8 mouse cellular contexts compared by ENCODE assay signal in the genomic region with DNA sequence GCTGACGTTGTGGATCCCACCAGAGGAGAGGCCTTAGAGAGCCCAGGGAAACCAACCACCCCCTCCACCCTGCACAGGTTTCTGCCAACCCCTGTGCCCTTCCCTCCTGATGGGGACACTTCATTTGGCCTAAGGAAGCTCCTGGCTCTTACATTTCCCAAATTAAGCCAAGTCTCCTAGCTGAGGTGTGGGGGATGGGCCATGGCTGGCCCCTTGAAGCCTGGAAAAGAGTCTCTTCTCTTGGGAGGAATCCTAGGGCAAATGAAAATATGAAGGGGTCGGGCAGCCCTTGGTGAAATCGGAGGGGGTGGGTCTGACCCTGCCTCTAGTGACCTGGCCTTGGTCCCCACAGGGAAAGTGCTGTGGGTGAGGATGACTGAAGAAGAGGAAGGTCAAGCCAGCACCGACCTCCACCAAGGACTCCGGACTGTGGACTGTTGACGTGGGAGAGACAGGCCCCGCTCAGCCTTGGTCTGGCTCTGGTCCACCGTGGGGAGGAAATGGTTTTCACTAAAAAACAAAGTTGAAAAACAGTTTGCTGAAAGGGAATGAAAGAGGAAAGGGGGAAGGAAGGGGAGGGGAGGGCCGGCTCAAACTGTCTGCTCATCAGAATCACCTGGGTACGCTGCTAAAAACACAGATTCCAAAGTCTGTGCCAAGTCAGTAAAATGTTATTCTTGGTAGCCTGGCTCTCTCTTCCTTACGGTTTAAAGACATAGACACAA.
A peak's percentile ranks its signal among the peaks of the same experiment; 100 is the strongest.
DNase-seq lines count a peak whose midpoint lies in the region; ATAC-seq lines count a peak whose summit lies in the region.
"Had no signal": no experiment of that assay in that cellular context is flagged by ENCODE, and none has a peak within 500 bp of the region (broad histone marks: within the 10 kb centered on the region; RNA-seq: fewer than 3 reads in every experiment).

No protein-coding gene starts in this region.

- H3K36me3 ChIP-seq in embryonic facial prominence, embryonic 10.5 days (replicated peaks), result no peaks in the 10 kb centered on the region
- H3K36me3 ChIP-seq in embryonic facial prominence, embryonic 15.5 days, result no peaks in the 10 kb centered on the region
- no peaks in the 10 kb centered on the region for H3K36me3 ChIP-seq in intestine, embryonic 16.5 days (ENCODE audit: control insufficient read depth, insufficient read depth, low read length)
- H3K36me3 ChIP-seq in liver, embryonic 16.5 days (ENCODE audit: control insufficient read depth, insufficient read depth), result no peaks in the 10 kb centered on the region

- no peak overlapping the region for H3K9ac ChIP-seq in embryonic facial prominence, embryonic 15.5 days
- no peak overlapping the region for H3K9ac ChIP-seq in intestine, embryonic 16.5 days (ENCODE audit: low read depth, low read length)
- H3K9ac ChIP-seq in liver, embryonic 16.5 days (ENCODE audit: low read depth, low read length), result no peak overlapping the region

- no peak overlapping the region for H3K4me2 ChIP-seq in embryonic facial prominence, embryonic 15.5 days (replicated peaks)
- H3K4me2 ChIP-seq in intestine, embryonic 16.5 days (ENCODE audit: low read depth, low read length), result no peak overlapping the region
- no peak overlapping the region for H3K4me2 ChIP-seq in liver, embryonic 16.5 days (ENCODE audit: low read depth, low read length)

- no peak; the same call in 1 of the 2 replicates for ATAC-seq in embryonic facial prominence, embryonic 15.5 days (ENCODE audit: insufficient number of reproducible peaks, low FRiP score, low TSS enrichment, low read depth)
- ATAC-seq in intestine, embryonic 16.5 days, result peak; percentile 29; the same call in 1 of the 2 replicates
- ATAC-seq in liver, embryonic 16.5 days (ENCODE audit: low read depth), result peak; percentile 72
- no peak for ATAC-seq in activated CD4-positive, CD25-positive, alpha-beta regulatory T cell, adult 4 months
- ATAC-seq: midbrain, embryonic 16.5 days had no signal

- no peak for DNase-seq in embryonic facial prominence, embryonic 10.5 days (ENCODE audit: low spot score)
- no peak for DNase-seq in layer of hippocampus, postnatal 36 days
- DNase-seq in left cerebral cortex, adult 8-10 months (ENCODE audit: low spot score in 2 of 2), result no peak

- peaks cover 2% of the 10 kb centered on the region; the same call in 1 of the 2 replicates for H3K9me3 ChIP-seq in embryonic facial prominence, embryonic 10.5 days
- no peaks in the 10 kb centered on the region for H3K9me3 ChIP-seq in embryonic facial prominence, embryonic 15.5 days (replicated peaks)
- no peaks in the 10 kb centered on the region for H3K9me3 ChIP-seq in intestine, embryonic 16.5 days (ENCODE audit: control insufficient read depth, low read length)
- no peaks in the 10 kb centered on the region; the same call in 1 of the 2 replicates for H3K9me3 ChIP-seq in liver, embryonic 16.5 days (replicated peaks; ENCODE audit: control insufficient read depth, low read length)

- H3K27me3 ChIP-seq in embryonic facial prominence, embryonic 10.5 days (replicated peaks; ENCODE audit: low read depth, poor library complexity, severe bottlenecking), result 0 out of 2 replicates have a peak, but pooled peaks cover 3% of the 10 kb centered on the region
- H3K27me3 ChIP-seq in embryonic facial prominence, embryonic 15.5 days, result no peaks in the 10 kb centered on the region
- H3K27me3 ChIP-seq in intestine, embryonic 16.5 days (replicated peaks; ENCODE audit: control insufficient read depth, insufficient read depth, low read length), result no peaks in the 10 kb centered on the region
- no peaks in the 10 kb centered on the region for H3K27me3 ChIP-seq in liver, embryonic 16.5 days (ENCODE audit: control insufficient read depth, insufficient read depth, low read depth, low read length)

- H3K4me1 ChIP-seq in embryonic facial prominence, embryonic 10.5 days, result peaks cover 47% of the 10 kb centered on the region
- H3K4me1 ChIP-seq in embryonic facial prominence, embryonic 15.5 days, result peaks cover 36% of the 10 kb centered on the region
- peaks cover 25% of the 10 kb centered on the region for H3K4me1 ChIP-seq in intestine, embryonic 16.5 days (ENCODE audit: control insufficient read depth, insufficient read depth, low read length)
- peaks cover 11% of the 10 kb centered on the region for H3K4me1 ChIP-seq in liver, embryonic 16.5 days (ENCODE audit: control insufficient read depth, low read depth, low read length)

- H3K4me3 ChIP-seq in embryonic facial prominence, embryonic 10.5 days, result no peak overlapping the region
- H3K4me3 ChIP-seq in embryonic facial prominence, embryonic 15.5 days (replicated peaks), result no peak overlapping the region
- H3K4me3 ChIP-seq in intestine, embryonic 16.5 days (ENCODE audit: low read length), result no peak overlapping the region
- no peak overlapping the region for H3K4me3 ChIP-seq in liver, embryonic 16.5 days (ENCODE audit: low read depth, low read length)

- peak overlapping the region; percentile 62 for H3K27ac ChIP-seq in embryonic facial prominence, embryonic 10.5 days (replicated peaks)
- H3K27ac ChIP-seq in embryonic facial prominence, embryonic 15.5 days (replicated peaks), result peak overlapping the region; percentile 81
- H3K27ac ChIP-seq in intestine, embryonic 16.5 days (ENCODE audit: low read length), result peak overlapping the region; percentile 49
- H3K27ac ChIP-seq in liver, embryonic 16.5 days (ENCODE audit: low read length), result no peak overlapping the region

- WGBS in embryonic facial prominence, embryonic 10.5 days, result 60% methylated on average over 11 of the region's 11 CpGs
- 36% methylated on average over 11 of the region's 11 CpGs for WGBS in embryonic facial prominence, embryonic 15.5 days
- WGBS in intestine, embryonic 16.5 days, result 45% methylated on average over 11 of the region's 11 CpGs
- 34% methylated on average over 11 of the region's 11 CpGs for WGBS in liver, embryonic 16.5 days (ENCODE audit: insufficient replicate concordance)

Comparison
In these comparisons a context has a peak if more than half of its experiments do, and no peak if none do; other contexts are left out.
1. ATAC-seq: peak in intestine, embryonic 16.5 days (single experiment) and liver, embryonic 16.5 days (single experiment); none in embryonic facial prominence, embryonic 15.5 days (single experiment) and activated CD4-positive, CD25-positive, alpha-beta regulatory T cell, adult 4 months (single experiment).